Mouse (Mus musculus): Measurements from ENCODE around the gene Gp9. TPM values are rescaled to one million over a fixed set of nuclear protein-coding genes. Genes with fewer than 3 reads are reported as not detected.

Gp9 gene
- total and polyA plus RNA-seq, 3 experiments: 0.94 to 9.9 (median 5.8) TPM

GRCm38 (mm10) chr6:87745301-87745700 is 32.6 kb upstream of the Gp9 start:
- no peak for DNase-seq
- Histone ChIP-seq H3K36me3 (ENCODE audit: control insufficient read depth, insufficient read depth, low read length) (no peaks in the 10 kb centered on the region), H3K4me1 (ENCODE audit: control insufficient read depth, insufficient read depth, low read length) (peaks cover 2% of the 10 kb centered on the region; the same call in 1 of the 2 replicates), H3K9ac (ENCODE audit: low read depth, low read length) (no peak overlapping the region), H3K27me3 (ENCODE audit: control insufficient read depth, insufficient read depth, low read length) (no peaks in the 10 kb centered on the region), H3K79me2 (replicated peaks; ENCODE audit: control insufficient read depth, insufficient read depth, low read length) (no peaks in the 10 kb centered on the region), H3K4me3 (no peak overlapping the region), H3K27ac (no peak overlapping the region; the same call in 1 of the 2 replicates)
- intact Hi-C loops (cut with DNase I): no loop called here
- TF ChIP-seq EP300 (IDR thresholded peaks at IDR 0.05; ENCODE audit: insufficient read depth, low read depth, low read length) (no peak), POLR2A (IDR thresholded peaks at IDR 0.05; ENCODE audit: insufficient read depth, low read depth, low read length) (no peak), CTCF (IDR thresholded peaks at IDR 0.05) (no peak)
- WGBS: 21% methylated on average over 1 of the region's 1 CpGs

- Histone ChIP-seq H3K79me2 (replicated peaks; ENCODE audit: control insufficient read depth, insufficient read depth, low read length) (no peaks in the 10 kb centered on the region), H3K36me3 (ENCODE audit: control insufficient read depth, insufficient read depth, low read length) (no peaks in the 10 kb centered on the region), H3K4me1 (ENCODE audit: control insufficient read depth, insufficient read depth, low read length) (peaks cover 2% of the 10 kb centered on the region; the same call in 1 of the 2 replicates), H3K27me3 (ENCODE audit: control insufficient read depth, insufficient read depth, low read length) (no peaks in the 10 kb centered on the region), H3K27ac (peak overlapping the region; percentile 2; the same call in 1 of the 2 replicates), H3K4me3 (no peak overlapping the region), H3K9ac (ENCODE audit: low read depth, low read length) (no peak overlapping the region)
- intact Hi-C loops (cut with DNase I): no loop called here
- TF ChIP-seq POLR2A (IDR thresholded peaks at IDR 0.05; ENCODE audit: insufficient read depth, low read depth, low read length) (no peak), EP300 (IDR thresholded peaks at IDR 0.05; ENCODE audit: insufficient read depth, low read depth, low read length) (no peak), CTCF (IDR thresholded peaks at IDR 0.05) (no peak)
- WGBS: 29% methylated on average over 3 of the region's 3 CpGs
- peak in 1 of 2 experiments; percentile 43 for DNase-seq
Measured at GRCm38 (mm10) chr6:87746059-87746458, 31.8 kb upstream of the Gp9 start.

- 50% methylated on average over 2 of the region's 2 CpGs for WGBS
- no peaks in the 10 kb centered on the region for H3K36me3 ChIP-seq (ENCODE audit: control insufficient read depth, insufficient read depth, low read length)
- H3K4me1 ChIP-seq (ENCODE audit: control insufficient read depth, insufficient read depth, low read length): peaks cover 2% of the 10 kb centered on the region; the same call in 1 of the 2 replicates
Measured at GRCm38 (mm10) chr6:87746849-87747248, 31.0 kb upstream of the Gp9 start.

GRCm38 (mm10) chr6:87748078-87748477 is 29.8 kb upstream of the Gp9 start:
- H3K27me3 ChIP-seq (ENCODE audit: control insufficient read depth, insufficient read depth, low read length): no peaks in the 10 kb centered on the region
- TF ChIP-seq CTCF (IDR thresholded peaks at IDR 0.05): no peak
- TF ChIP-seq EP300 (IDR thresholded peaks at IDR 0.05; ENCODE audit: insufficient read depth, low read depth, low read length): no peak
- no peak for TF ChIP-seq POLR2A (IDR thresholded peaks at IDR 0.05; ENCODE audit: insufficient read depth, low read depth, low read length)
- H3K4me3 ChIP-seq: no peak overlapping the region
- no peaks in the 10 kb centered on the region for H3K79me2 ChIP-seq (replicated peaks; ENCODE audit: control insufficient read depth, insufficient read depth, low read length)
- H3K27ac ChIP-seq: no peak overlapping the region
- no peak overlapping the region for H3K9ac ChIP-seq (ENCODE audit: low read depth, low read length)
- H3K4me1 ChIP-seq (ENCODE audit: control insufficient read depth, insufficient read depth, low read length): peaks cover 1% of the 10 kb centered on the region; the same call in 1 of the 2 replicates
- intact Hi-C loops (cut with DNase I): no loop called here
- WGBS: 85% methylated on average over 2 of the region's 2 CpGs
- DNase-seq: no peak
- no peaks in the 10 kb centered on the region for H3K36me3 ChIP-seq (ENCODE audit: control insufficient read depth, insufficient read depth, low read length)

More at GRCm38 (mm10) chr6:87746849-87747248, 31.0 kb upstream of the Gp9 start:
- TF ChIP-seq CTCF (IDR thresholded peaks at IDR 0.05): no peak
- TF ChIP-seq EP300 (IDR thresholded peaks at IDR 0.05; ENCODE audit: insufficient read depth, low read depth, low read length): no peak
- no peak for TF ChIP-seq POLR2A (IDR thresholded peaks at IDR 0.05; ENCODE audit: insufficient read depth, low read depth, low read length)
- H3K4me3 ChIP-seq: no peak overlapping the region
- DNase-seq: peak; percentile 67 to 79
- no peaks in the 10 kb centered on the region for H3K79me2 ChIP-seq (replicated peaks; ENCODE audit: control insufficient read depth, insufficient read depth, low read length)
- no peaks in the 10 kb centered on the region for H3K27me3 ChIP-seq (ENCODE audit: control insufficient read depth, insufficient read depth, low read length)
- H3K9ac ChIP-seq (ENCODE audit: low read depth, low read length): no peak overlapping the region
- H3K27ac ChIP-seq: no peak overlapping the region; the same call in 1 of the 2 replicates
- intact Hi-C loops (cut with DNase I): no loop called here

- Histone ChIP-seq H3K79me2 (replicated peaks; ENCODE audit: control insufficient read depth, insufficient read depth, low read length) (no peaks in the 10 kb centered on the region), H3K4me1 (ENCODE audit: control insufficient read depth, insufficient read depth, low read length) (peaks cover 1% of the 10 kb centered on the region; the same call in 1 of the 2 replicates), H3K4me3 (no peak overlapping the region), H3K9ac (ENCODE audit: low read depth, low read length) (no peak overlapping the region), H3K27me3 (ENCODE audit: control insufficient read depth, insufficient read depth, low read length) (no peaks in the 10 kb centered on the region), H3K36me3 (ENCODE audit: control insufficient read depth, insufficient read depth, low read length) (no peaks in the 10 kb centered on the region), H3K27ac (no peak overlapping the region)
- 72% methylated on average over 6 of the region's 6 CpGs for WGBS
- no peak for TF ChIP-seq POLR2A (IDR thresholded peaks at IDR 0.05; ENCODE audit: insufficient read depth, low read depth, low read length)
- no peak for TF ChIP-seq EP300 (IDR thresholded peaks at IDR 0.05; ENCODE audit: insufficient read depth, low read depth, low read length)
- no peak for TF ChIP-seq CTCF (IDR thresholded peaks at IDR 0.05)
- DNase-seq: no peak
- intact Hi-C loops (cut with DNase I): no loop called here
Measured at GRCm38 (mm10) chr6:87748531-87748930, 29.3 kb upstream of the Gp9 start.

- Histone ChIP-seq H3K36me3 (ENCODE audit: control insufficient read depth, insufficient read depth, low read length) (no peaks in the 10 kb centered on the region), H3K79me2 (replicated peaks; ENCODE audit: control insufficient read depth, insufficient read depth, low read length) (no peaks in the 10 kb centered on the region), H3K27me3 (ENCODE audit: control insufficient read depth, insufficient read depth, low read length) (no peaks in the 10 kb centered on the region), H3K27ac (no peak overlapping the region), H3K4me1 (ENCODE audit: control insufficient read depth, insufficient read depth, low read length) (no peaks in the 10 kb centered on the region; the same call in 1 of the 2 replicates), H3K4me3 (no peak overlapping the region), H3K9ac (ENCODE audit: low read depth, low read length) (no peak overlapping the region)
- 87% methylated on average over 8 of the region's 8 CpGs for WGBS
- no peak for DNase-seq
- no peak for TF ChIP-seq POLR2A (IDR thresholded peaks at IDR 0.05; ENCODE audit: insufficient read depth, low read depth, low read length)
- no peak for TF ChIP-seq EP300 (IDR thresholded peaks at IDR 0.05; ENCODE audit: insufficient read depth, low read depth, low read length)
- TF ChIP-seq CTCF (IDR thresholded peaks at IDR 0.05): no peak
- intact Hi-C loops (cut with DNase I): no loop called here
Measured at GRCm38 (mm10) chr6:87750184-87750910, 27.5 kb upstream of the Gp9 start.
